Mouse (Mus musculus): Measurements from ENCODE around the gene Ptbp1.

- TF ChIP-seq POLR2A (IDR thresholded peaks at IDR 0.05; ENCODE audit: insufficient read depth, low read depth, low read length) (no peak), CTCF (IDR thresholded peaks at IDR 0.05) (no peak)
These were observed 36.0 kb upstream of the Ptbp1 start for GRCm38 (mm10) chr10:79818225-79818624.

Data from heart, adult 2 months (tissue).